Mouse (Mus musculus) fat pad, adult 2 months (tissue): Measurements from ENCODE around the gene Tbc1d13.
"Not testable (repeated sequence)": the region's sequence is repeated elsewhere in the genome, so short reads cannot be mapped to it uniquely, and the experiment has no call there.

ENCODE experiments used
- DNase-seq: peaks from one replicate; pipeline ENCODE4 v3.0.0-alpha.2; 2011; ENCODE audit warnings: low read depth, low spot score; ENCODE audit errors: extremely low read depth

Gene Tbc1d13

GRCm38 (mm10) chr2:30177700-30178675 is 44.4 kb downstream of the Tbc1d13 start, which contains the start of gene Spout1:
Spout1 (minus strand) TSS chr2:30178459.
- DNase-seq, result peak; percentile 36

GRCm38 (mm10) chr2:30178711-30179110 is 45.2 kb downstream of the Tbc1d13 start:
- not testable (repeated sequence) for DNase-seq

DNA sequence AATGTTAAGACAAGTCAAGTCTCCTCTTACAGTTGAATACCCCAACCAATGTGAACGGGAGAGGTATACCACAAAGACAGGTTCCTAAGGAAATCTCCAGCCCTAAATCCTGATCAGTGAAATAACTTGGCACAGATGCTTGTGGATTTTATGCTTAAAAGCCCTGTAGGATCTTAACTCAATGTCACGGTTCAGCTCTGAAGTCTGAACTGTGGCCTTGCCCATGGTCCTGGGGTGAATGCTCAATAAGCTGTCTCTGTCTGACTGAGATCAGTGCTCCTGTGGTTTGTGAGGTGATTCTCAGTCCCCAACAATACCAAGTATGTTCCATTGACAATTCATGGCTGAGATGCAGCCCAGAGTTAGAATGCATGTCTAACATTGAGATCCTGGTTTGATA is 48.9 kb downstream of the Tbc1d13 start:
- no peak for DNase-seq

GRCm38 (mm10) chr2:30183721-30184120 is 50.2 kb downstream of the Tbc1d13 start:
- no peak for DNase-seq

- no peak for DNase-seq
Observed at GRCm38 (mm10) chr2:30185276-30185675, 51.7 kb downstream of the Tbc1d13 start.

DNA sequence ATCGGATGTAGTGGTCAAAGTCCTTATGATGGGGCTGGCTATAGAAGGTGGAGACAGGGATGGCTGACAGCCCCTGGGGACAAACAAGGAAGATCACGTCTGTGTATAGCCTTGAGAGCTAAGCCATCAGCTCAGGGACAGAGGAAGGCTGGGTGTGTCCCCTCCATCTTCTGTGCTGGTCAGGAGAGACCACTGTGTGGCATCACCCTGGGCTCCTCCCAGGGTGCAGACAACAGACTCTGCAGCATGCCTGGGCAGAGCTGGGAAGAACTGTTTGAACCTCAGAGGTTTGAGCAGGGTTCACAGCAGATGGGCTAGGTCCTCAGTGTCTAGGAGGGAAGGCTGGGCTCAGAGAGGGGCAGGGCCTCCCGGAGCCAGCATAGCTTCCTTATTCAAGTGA is 52.1 kb downstream of the Tbc1d13 start:
- DNase-seq, result no peak

GRCm38 (mm10) chr2:30191790-30192580 is 58.4 kb downstream of the Tbc1d13 start:
- no peak for DNase-seq

DNA sequence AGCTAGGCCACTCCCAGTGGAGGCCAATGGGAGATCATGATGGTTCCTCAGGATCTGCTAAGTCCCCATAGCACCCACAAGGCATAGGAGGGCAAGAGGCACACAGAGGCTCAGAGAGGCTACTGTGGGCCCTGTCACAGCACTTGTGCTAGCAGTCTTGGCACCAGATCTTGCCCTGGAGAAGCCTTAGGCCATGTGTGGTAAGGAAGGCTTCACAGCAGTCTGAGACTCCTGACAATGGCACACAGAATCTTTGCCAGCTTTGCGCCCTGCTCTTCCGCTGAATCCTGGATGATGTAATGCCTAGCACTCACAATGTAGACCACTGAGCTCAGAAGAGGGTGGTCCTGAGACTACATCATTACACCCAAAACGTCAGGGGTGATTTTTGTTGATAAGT is 61.1 kb downstream of the Tbc1d13 start:
- peak; percentile 78 for DNase-seq

DNA sequence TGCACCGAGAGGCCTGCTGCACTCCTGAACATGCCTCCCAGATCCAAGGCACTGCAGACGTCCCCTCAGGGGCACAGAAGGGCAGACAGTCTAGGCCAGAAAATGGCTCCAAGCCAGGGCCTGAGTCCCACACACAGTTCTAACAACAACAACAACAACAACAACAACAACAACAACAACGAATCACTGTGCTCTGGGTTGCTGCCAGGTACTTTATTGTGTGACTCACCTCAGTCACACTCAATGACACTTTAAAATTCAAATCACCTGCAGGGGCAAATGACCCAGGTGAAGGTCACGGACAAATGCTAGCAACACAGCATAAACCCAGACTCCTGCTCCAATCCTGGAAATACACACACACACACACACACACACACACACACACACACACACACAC is 64.5 kb downstream of the Tbc1d13 start:
- DNase-seq, result no peak

DNA sequence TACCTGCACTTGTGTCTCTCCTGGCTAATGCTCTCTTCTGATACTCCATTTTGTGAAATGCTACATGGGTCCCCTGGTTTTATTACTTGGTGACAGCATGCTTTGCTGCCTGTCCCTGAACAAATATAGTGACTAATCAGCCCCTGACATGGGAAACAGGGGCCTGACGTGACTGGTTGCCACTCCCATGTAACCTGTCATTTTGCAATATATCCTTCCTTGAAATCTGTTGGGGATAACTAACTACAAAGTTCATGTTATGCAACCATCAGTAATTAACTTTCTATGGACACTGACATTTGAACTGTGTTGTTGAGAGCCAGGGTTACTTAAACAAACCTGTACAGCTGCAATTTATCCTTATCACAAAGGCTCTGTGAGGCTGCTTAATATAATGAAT is 66.4 kb downstream of the Tbc1d13 start:
- DNase-seq, result peak; percentile 75

DNA sequence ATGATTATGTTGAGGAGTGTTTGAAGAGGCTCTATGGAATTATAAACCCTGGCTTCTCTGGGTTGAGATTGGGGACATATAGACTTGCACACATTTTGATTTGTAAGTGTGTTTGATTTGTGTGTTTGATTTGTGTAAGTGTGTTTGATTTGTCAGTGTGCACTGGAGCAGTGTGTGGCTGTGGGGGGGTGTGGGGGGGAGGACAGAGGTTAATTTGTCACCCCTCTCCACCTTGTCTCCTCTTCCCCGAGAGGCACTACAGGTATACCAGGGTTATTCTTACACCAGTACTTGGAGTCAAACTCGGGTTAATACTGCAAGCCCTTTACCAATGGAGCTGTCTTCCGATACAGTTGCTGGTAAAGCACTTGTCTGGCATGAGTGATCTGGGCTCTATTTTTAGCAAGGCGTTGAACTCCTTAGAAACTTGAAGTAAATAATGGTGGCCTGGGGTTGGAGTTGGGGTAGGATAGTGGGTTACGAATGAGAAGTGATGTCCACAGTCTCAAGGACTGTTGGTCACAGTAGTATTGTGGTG is 66.9 kb downstream of the Tbc1d13 start:
- no peak for DNase-seq
